Mouse (Mus musculus): Measurements from ENCODE around the gene Ccnyl1. TPM values are rescaled to one million over a fixed set of nuclear protein-coding genes. Genes with fewer than 3 reads are reported as not detected.

Ccnyl1 gene
- total RNA-seq, 2 experiments from 2014 or later: 14.4 to 19.5 TPM

- no peak for DNase-seq (ENCODE audit: extremely low spot score in 1 of 2, low spot score in 1 of 2)
Observed at GRCm38 (mm10) chr1:64695156-64695555, 4.9 kb downstream of the Ccnyl1 start.

GRCm38 (mm10) chr1:64701780-64702179 is 11.5 kb downstream of the Ccnyl1 start:
- no peak for DNase-seq (ENCODE audit: extremely low spot score in 1 of 2, low spot score in 1 of 2)

GRCm38 (mm10) chr1:64705230-64705629 is 15.0 kb downstream of the Ccnyl1 start:
- DNase-seq (ENCODE audit: extremely low spot score in 1 of 2, low spot score in 1 of 2): peak in 1 of 2 experiments; percentile 66

GRCm38 (mm10) chr1:64706610-64707009 is 16.4 kb downstream of the Ccnyl1 start:
- DNase-seq (ENCODE audit: extremely low spot score in 1 of 2, low spot score in 1 of 2): no peak

- DNase-seq (ENCODE audit: extremely low spot score in 1 of 2, low spot score in 1 of 2): no peak
Observed at GRCm38 (mm10) chr1:64709891-64710290, 19.6 kb downstream of the Ccnyl1 start.

GRCm38 (mm10) chr1:64712006-64712760 is 21.9 kb downstream of the Ccnyl1 start:
- DNase-seq (ENCODE audit: extremely low spot score in 1 of 2, low spot score in 1 of 2): no peak

- no peak for DNase-seq (ENCODE audit: extremely low spot score in 1 of 2, low spot score in 1 of 2)
Observed at GRCm38 (mm10) chr1:64715458-64715857, 25.2 kb downstream of the Ccnyl1 start.

- DNase-seq (ENCODE audit: extremely low spot score in 1 of 2, low spot score in 1 of 2): no peak
Observed at GRCm38 (mm10) chr1:64716589-64717304, 26.5 kb downstream of the Ccnyl1 start.

GRCm38 (mm10) chr1:64717504-64717903 is 27.2 kb downstream of the Ccnyl1 start:
- DNase-seq (ENCODE audit: extremely low spot score in 1 of 2, low spot score in 1 of 2): peak; percentile 34 to 56

GRCm38 (mm10) chr1:64721034-64721587 is 30.9 kb downstream of the Ccnyl1 start:
- DNase-seq (ENCODE audit: extremely low spot score in 1 of 2, low spot score in 1 of 2): no peak

- no peak for DNase-seq (ENCODE audit: extremely low spot score in 1 of 2, low spot score in 1 of 2)
Observed at GRCm38 (mm10) chr1:64730046-64730445, 39.8 kb downstream of the Ccnyl1 start.

GRCm38 (mm10) chr1:64731341-64732020 is 41.2 kb downstream of the Ccnyl1 start:
- DNase-seq (ENCODE audit: extremely low spot score in 1 of 2, low spot score in 1 of 2): no peak

- DNase-seq (ENCODE audit: extremely low spot score in 1 of 2, low spot score in 1 of 2): no peak
Observed at GRCm38 (mm10) chr1:64732161-64732560, 41.9 kb downstream of the Ccnyl1 start.

- DNase-seq (ENCODE audit: extremely low spot score in 1 of 2, low spot score in 1 of 2): no peak
Observed at GRCm38 (mm10) chr1:64732637-64733200, 42.5 kb downstream of the Ccnyl1 start.

GRCm38 (mm10) chr1:64733453-64734245 is 43.4 kb downstream of the Ccnyl1 start:
- DNase-seq (ENCODE audit: extremely low spot score in 1 of 2, low spot score in 1 of 2): no peak

GRCm38 (mm10) chr1:64734771-64735750 is 44.8 kb downstream of the Ccnyl1 start:
- DNase-seq (ENCODE audit: extremely low spot score in 1 of 2, low spot score in 1 of 2): no peak

GRCm38 (mm10) chr1:64735781-64736680 is 45.8 kb downstream of the Ccnyl1 start:
- peak in 1 of 2 experiments; percentile 9 for DNase-seq (ENCODE audit: extremely low spot score in 1 of 2, low spot score in 1 of 2)
